Mouse (Mus musculus) erythroblast, embryonic 14.5 days (primary cell): ENCODE results near the gene Hoxa5. TPM values are rescaled to one million over a fixed set of nuclear protein-coding genes. Genes with fewer than 3 reads are reported as not detected.

ENCODE experiments used
- H3K27me3 ChIP-seq: 2 replicates; pipeline ENCODE4 v1.6.1; 2012; ENCODE audit warnings: inconsistent platforms; ENCODE audit not compliant: control insufficient read depth
- H3K36me3 ChIP-seq: 2 replicates; pipeline ENCODE4 v1.6.1; 2012; ENCODE audit warnings: mild to moderate bottlenecking, inconsistent platforms; ENCODE audit not compliant: control insufficient read depth
- H3K4me1 ChIP-seq: 2 replicates; pipeline ENCODE4 v1.6.1; 2012; ENCODE audit warnings: inconsistent platforms; ENCODE audit not compliant: control insufficient read depth
- H3K4me3 ChIP-seq: replicated peaks from 2 replicates; pipeline ENCODE3; 2012; ENCODE audit warnings: moderate library complexity, mild to moderate bottlenecking, inconsistent platforms
- H3K9me3 ChIP-seq: 2 replicates; pipeline ENCODE4 v1.6.1; 2012; ENCODE audit warnings: low read length, inconsistent platforms, mixed read lengths; ENCODE audit not compliant: control insufficient read depth
- GATA1 ChIP-seq: IDR thresholded peaks from 2 replicates; pipeline ENCODE4 v1.6.1; 2012; ENCODE audit warnings: low read length, inconsistent platforms, mixed read lengths
- TAL1 ChIP-seq: IDR thresholded peaks from 3 replicates; pipeline ENCODE4 v1.6.1; 2012; ENCODE audit warnings: low read length, inconsistent platforms, mixed read lengths
- polyA plus RNA-seq: library from polyadenylated mRNA; stranded (reverse); fragments of >175 nt; gene quantifications from 2 replicates; pipeline ENCODE4 v1.2.3, GENCODE M21; 2012

Gene Hoxa5
- polyA plus RNA-seq, 1 experiment: not detected

DNA sequence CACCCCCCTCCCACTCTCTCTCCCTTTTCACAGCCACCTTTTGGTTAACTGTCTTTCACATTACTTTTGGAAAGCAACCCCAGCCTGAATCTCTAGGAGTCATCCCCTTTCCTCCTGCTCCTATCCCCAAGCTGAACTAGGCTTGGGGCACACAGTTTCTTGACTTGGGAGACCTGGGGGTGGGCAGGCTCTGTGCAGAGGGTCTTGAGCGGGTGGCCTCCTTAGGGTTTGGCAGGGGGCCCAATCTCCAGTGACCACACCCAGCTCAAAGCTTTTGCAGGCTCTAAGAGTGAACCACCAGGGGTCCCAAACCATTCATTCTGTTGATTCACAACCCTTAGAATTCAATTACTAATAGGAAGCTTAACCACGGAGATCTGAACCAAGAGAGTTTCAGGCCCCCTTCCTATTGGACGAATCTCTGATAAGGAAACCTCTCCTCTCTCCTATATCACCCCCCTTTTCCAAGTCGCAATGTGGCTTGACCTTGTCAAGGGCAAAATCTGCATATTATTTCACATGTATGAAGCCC is 38.5 kb upstream of the Hoxa5 start:
- H3K4me3 ChIP-seq: no peak overlapping the region
- no peaks in the 10 kb centered on the region for H3K4me1 ChIP-seq
- H3K27me3 ChIP-seq: peaks cover 100% of the 10 kb centered on the region
- no peaks in the 10 kb centered on the region for H3K9me3 ChIP-seq
- H3K36me3 ChIP-seq: no peaks in the 10 kb centered on the region
- TF ChIP-seq TAL1: no peak
- no peak for TF ChIP-seq GATA1

DNA sequence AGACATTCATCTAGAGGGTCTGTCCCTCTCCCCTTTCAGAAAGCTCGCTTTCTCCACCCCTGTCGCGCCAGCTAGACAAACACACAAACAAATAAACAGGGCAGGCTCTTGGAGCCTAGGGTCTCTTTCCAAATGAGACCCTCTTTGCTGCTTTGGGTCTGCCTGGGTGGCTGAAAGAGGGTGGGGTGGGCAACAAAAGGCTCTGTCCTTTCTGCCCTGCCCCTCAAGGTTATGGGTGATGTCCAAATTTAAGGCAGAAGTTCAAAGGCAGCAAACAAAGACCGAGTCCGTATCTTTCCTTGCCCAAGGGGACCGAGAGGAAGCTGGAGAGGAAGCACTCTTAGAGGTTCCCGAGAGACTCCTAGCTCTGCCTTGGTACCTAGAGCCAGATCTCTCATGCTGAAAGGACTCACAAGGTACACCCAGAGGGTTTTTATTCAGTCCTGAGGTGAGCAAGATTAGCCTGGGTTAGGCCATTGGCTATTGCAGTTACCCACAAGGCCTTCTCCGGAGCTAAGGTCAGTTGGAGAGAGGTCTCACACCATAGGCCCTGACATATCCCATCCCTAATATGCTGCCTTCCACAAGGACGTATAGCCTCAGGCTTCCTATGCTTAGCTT is 36.7 kb upstream of the Hoxa5 start:
- H3K4me1 ChIP-seq: no peaks in the 10 kb centered on the region
- H3K27me3 ChIP-seq: peaks cover 100% of the 10 kb centered on the region
- H3K4me3 ChIP-seq: no peak overlapping the region
- H3K36me3 ChIP-seq: no peaks in the 10 kb centered on the region
- no peaks in the 10 kb centered on the region for H3K9me3 ChIP-seq
- TF ChIP-seq GATA1: no peak
- no peak for TF ChIP-seq TAL1

DNA sequence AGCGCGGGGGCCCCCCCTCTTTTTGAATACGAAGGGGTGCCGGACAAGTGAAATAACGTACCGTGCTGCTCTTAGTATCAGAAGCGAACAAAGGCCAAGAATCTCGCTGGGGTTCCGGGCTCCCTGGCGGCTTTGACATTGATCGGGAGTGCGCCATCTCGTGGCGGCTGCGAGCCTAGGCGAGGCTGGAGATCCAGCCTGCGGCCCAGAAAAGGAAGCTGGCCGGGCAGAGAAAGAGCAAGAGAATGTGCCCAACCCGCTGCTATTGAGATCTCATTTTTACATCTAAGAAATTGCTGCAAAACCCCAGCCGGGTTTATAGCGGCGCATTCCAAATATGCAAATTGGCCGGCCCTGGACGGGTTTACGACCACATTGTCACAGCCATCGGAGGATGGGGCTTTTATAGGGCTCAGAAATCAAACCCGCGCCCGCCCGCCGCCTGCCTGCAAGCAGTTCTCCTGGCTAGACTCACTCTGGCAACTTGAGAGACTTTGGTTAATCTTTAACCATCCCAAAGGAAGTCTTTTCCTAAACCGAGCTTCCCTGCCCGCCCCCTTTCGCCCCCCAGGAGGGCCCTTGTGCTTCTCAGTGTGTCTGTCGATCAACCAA is 36.1 kb upstream of the Hoxa5 start, which contains the start of gene Hoxa10:
Gene Hoxa10, minus strand, starts transcription at position 466 of the 612 bp plus-strand sequence.
- no peak within 1 kb of the TSS for H3K4me3 ChIP-seq
- no peak for TF ChIP-seq TAL1
- TF ChIP-seq GATA1: no peak
- H3K27me3 ChIP-seq: peaks cover 100% of the 10 kb centered on the region
- no peaks in the 10 kb centered on the region for H3K36me3 ChIP-seq
- no peaks in the 10 kb centered on the region for H3K4me1 ChIP-seq
- no peaks in the 10 kb centered on the region for H3K9me3 ChIP-seq

DNA sequence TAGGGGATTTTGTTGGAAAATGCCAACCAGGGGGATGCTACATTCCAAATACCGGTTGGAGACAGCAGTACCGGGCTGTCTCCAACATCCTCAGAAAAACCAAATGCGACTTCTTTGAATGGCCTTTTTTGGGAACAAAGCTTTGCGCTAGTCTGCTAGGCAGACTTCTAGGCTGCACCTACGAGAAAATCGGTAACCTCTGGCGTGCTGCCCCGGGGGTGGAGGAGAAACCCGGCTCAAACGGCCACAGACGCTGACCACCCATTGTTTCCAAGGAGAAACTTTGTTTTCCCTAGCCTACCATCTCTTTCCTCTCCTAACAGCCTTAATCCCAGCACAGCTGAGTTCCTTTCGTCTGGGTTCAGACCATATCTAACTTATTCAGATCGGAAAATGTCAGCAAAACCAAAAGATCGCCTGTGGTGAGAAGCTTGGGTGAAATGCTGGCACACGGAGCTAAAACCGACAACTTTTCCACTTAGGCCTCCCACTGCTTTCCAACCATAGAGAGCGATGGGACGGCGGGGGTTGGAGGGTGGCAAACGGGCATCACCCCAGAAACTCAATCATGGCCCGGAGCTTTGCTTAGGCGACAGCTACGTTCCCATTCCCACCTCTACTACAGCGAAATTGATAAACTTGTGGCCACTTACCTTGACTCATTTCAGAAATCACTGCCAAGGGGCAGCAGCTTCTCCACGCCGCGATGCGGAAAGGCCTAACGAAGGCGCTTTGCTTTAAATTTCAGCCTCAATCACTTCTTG is 35.4 kb upstream of the Hoxa5 start:
- Histone ChIP-seq H3K9me3 (no peaks in the 10 kb centered on the region), H3K4me3 (no peak overlapping the region), H3K27me3 (peaks cover 100% of the 10 kb centered on the region), H3K36me3 (no peaks in the 10 kb centered on the region), H3K4me1 (no peaks in the 10 kb centered on the region)
- no peak for TF ChIP-seq GATA1
- TF ChIP-seq TAL1: no peak

DNA sequence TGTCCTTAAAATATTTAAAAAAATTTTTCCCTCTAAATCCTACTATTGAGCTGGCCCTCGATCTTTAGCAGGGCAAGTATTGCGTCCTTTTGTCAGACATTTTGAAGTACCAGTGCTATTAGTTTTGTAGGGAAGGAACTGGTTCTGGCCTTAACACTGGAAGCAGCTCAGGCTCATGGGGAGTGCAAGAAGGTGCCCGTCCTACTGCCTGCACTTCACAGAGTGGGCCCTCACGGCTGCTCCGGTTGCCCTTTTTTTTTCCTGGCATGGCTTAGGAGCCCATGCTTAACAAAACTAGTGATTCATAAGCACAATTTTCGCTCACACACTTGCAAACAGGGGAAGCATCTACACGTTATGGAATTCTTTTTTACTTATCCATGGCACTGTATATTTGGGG is 34.6 kb upstream of the Hoxa5 start:
- H3K27me3 ChIP-seq: peaks cover 100% of the 10 kb centered on the region
- TF ChIP-seq GATA1 (no peak), TAL1 (no peak)
- H3K36me3 ChIP-seq: no peaks in the 10 kb centered on the region
- no peaks in the 10 kb centered on the region; the same call in 1 of the 2 replicates for H3K9me3 ChIP-seq
- no peak overlapping the region for H3K4me3 ChIP-seq
- H3K4me1 ChIP-seq: no peaks in the 10 kb centered on the region

DNA sequence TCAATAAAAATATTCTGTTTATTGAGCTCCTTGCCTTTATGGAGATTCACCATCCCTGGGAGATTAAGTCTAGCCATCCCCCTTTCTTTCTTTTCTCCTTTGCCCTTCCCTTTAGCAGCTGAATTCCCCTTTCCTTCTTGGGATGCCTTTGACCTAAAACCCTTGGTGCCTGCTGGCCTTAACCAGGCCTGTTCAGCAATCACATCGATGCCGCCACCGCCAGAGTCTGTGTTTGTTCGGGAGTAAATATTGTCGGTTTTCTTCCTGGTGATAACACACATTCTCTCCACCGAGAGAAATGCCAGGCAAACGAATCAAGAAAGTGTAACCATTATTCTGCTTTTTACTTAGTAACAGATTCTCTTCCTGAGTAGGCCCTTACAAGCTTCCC is 33.8 kb upstream of the Hoxa5 start:
- TF ChIP-seq GATA1: no peak
- TF ChIP-seq TAL1: no peak
- H3K36me3 ChIP-seq: no peaks in the 10 kb centered on the region
- no peak overlapping the region for H3K4me3 ChIP-seq
- no peaks in the 10 kb centered on the region; the same call in 1 of the 2 replicates for H3K9me3 ChIP-seq
- H3K4me1 ChIP-seq: no peaks in the 10 kb centered on the region
- H3K27me3 ChIP-seq: peaks cover 100% of the 10 kb centered on the region

DNA sequence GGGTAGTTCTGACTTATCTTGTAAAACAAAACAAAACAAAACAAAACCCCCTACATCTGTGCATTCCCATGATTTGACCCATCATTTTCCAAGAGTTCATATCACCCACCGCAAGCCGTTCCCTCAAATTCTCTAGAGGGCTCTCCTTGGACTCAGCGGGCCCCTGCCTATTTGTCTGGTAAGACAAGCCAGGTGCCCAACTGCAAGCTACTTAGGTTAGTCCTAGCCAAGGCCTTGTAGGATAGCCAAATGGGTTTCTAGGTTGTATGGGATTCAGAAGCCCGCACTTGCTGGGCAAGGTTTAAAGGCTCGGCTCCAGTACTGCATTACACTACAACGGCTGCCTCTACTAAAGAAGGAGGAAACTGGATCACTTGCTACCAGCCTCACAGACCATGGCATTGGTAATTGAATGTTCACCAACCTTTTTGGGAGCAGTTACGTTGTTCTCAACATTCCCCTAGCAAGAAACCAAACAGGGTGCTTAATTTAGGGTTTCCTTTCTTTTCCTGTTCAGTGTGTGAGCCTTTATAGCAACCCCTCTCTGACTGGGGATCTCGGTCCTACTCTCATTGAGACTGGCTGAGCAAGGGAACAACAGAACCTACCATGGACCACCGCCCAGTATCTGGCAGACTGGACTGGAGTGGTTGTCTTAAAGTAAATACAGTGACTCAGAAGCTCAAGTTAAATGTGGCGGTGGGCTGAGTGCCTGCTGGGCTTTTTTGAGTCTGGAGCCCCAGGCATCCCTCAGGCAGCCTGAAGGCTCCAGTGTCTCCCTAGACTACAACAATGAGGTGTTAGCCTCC is 33.2 kb upstream of the Hoxa5 start:
- Histone ChIP-seq H3K4me1 (no peaks in the 10 kb centered on the region), H3K27me3 (peaks cover 100% of the 10 kb centered on the region), H3K36me3 (no peaks in the 10 kb centered on the region), H3K9me3 (no peaks in the 10 kb centered on the region; the same call in 1 of the 2 replicates), H3K4me3 (no peak overlapping the region)
- no peak for TF ChIP-seq GATA1
- TF ChIP-seq TAL1: no peak

DNA sequence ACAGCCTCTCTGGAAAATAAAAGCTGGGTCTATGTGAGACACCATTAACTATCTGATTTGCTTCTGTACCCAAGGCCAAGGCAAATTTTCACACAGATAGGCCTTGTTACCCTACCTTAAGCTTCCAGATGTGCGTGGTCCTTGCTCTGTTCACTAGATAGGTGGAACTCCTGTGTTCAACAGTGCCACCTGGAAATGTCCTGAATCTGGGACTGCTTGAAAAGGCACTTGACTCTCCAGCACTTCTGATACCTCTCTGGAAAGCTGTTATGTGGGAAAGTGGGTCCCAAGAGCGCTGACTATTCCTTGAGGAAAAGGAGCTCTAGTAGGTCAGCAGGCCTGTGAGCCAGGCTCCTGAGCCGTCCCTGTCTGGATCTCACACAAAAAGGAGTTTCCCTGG is 32.4 kb upstream of the Hoxa5 start:
- TF ChIP-seq GATA1 (no peak), TAL1 (no peak)
- no peak overlapping the region for H3K4me3 ChIP-seq
- H3K4me1 ChIP-seq: no peaks in the 10 kb centered on the region
- H3K36me3 ChIP-seq: no peaks in the 10 kb centered on the region
- peaks cover 100% of the 10 kb centered on the region for H3K27me3 ChIP-seq
- H3K9me3 ChIP-seq: no peaks in the 10 kb centered on the region; the same call in 1 of the 2 replicates
